ENCODE assay signal across 21 mouse cellular contexts in genomic region chr2:14818651-14819050, GRCm38 (mm10).
"Had no signal": no experiment of that assay in that cellular context is flagged by ENCODE, and none has a peak within 500 bp of the region (broad histone marks: within the 10 kb centered on the region; RNA-seq: fewer than 3 reads in every experiment).

No protein-coding gene starts in this region.

- H3K27me3 ChIP-seq: liver, embryonic 15.5 days; lung, embryonic 15.5 days; megakaryocyte, embryonic 14.5 days; midbrain, embryonic 12.5 days; neural tube, embryonic 12.5 days had no signal

- H3K9ac ChIP-seq: liver, embryonic 15.5 days; liver, postnatal 0 days; lung, embryonic 15.5 days; midbrain, embryonic 12.5 days; neural tube, embryonic 12.5 days had no signal

- H3K36me3 ChIP-seq: liver, embryonic 15.5 days; lung, embryonic 15.5 days; midbrain, embryonic 12.5 days; neural tube, embryonic 12.5 days had no signal

- ATAC-seq: liver, postnatal 0 days; lung, postnatal 0 days; midbrain, embryonic 16.5 days had no signal

- H3K9me3 ChIP-seq: liver, embryonic 15.5 days; lung, embryonic 15.5 days; midbrain, embryonic 12.5 days had no signal

- H3K27ac ChIP-seq: liver, embryonic 15.5 days; lung, embryonic 15.5 days; macrophage; midbrain, embryonic 12.5 days; neural tube, embryonic 12.5 days had no signal

- H3K4me3 ChIP-seq: liver, embryonic 15.5 days; lung, embryonic 15.5 days; megakaryocyte, embryonic 14.5 days; midbrain, embryonic 12.5 days; neural tube, embryonic 12.5 days had no signal

- H3K4me2 ChIP-seq: liver, embryonic 15.5 days; lung, embryonic 15.5 days; midbrain, embryonic 12.5 days; neural tube, embryonic 12.5 days had no signal

- H3K4me1 ChIP-seq: liver, embryonic 15.5 days; neural tube, embryonic 12.5 days had no signal

- DNase-seq: liver, postnatal 0 days; lung, adult 2 months; lung, postnatal 14 days; lung, postnatal 36 days; midbrain, embryonic 14.5 days; retina, postnatal 1 day; right cerebral cortex, adult 18-20 months; right cerebral cortex, postnatal 25 days; right cerebral cortex, postnatal 4 days; spleen, adult 18-20 months; thymus, adult 18-20 months; thymus, postnatal 14 days; thymus, postnatal 36 days had no signal
